Mouse (Mus musculus): ENCODE measurements around the gene Nutf2-ps1.
A peak's percentile ranks its signal among the peaks of the same experiment; 100 is the strongest.
"Not testable (repeated sequence)": the region's sequence is repeated elsewhere in the genome, so short reads cannot be mapped to it uniquely, and the experiment has no call there.

The Nutf2-ps1 gene

GRCm38 (mm10) chr19:53588968-53589367 is at the start of gene Nutf2-ps1:
Gene Nutf2-ps1, minus strand, starts transcription at chr19:53589068.
- not testable (repeated sequence) for DNase-seq

DNA sequence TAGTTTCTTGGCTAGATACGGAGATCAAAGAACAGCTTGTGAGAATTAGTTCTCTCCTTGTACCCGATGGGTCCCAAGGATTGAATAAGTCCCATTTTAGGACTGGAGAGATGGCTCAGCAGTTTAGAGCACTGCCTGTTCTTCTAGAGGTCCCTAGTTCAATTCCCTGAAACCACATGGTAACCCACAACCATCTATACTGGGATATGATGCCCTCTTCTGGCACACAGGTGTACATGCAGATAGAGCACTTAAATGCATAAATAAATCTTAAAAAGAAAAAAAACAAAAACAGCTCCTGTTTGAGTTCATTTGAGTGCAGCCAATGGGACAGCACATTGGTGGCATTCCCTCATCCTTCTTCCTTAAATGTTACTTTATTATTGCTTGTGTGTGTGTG is 49.2 kb upstream of the Nutf2-ps1 start:
- DNase-seq: no peak

DNA sequence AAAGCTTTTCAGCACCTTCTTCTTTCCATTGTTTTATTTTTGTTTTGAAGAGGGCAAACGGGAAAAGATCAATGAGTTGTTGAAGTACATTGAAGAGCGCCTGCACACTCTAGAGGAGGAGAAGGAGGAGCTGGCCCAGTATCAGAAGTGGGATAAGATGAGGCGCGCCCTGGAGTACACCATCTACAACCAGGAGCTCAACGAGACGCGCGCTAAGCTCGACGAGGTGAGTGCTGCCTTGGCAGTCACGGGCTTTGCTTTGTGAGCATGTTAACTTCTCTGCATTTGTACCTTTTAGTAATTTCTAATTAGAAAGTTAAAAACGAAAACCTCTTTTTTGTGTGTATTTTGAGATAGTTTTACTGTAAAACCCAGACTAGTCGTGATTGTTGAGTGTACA is 32.8 kb upstream of the Nutf2-ps1 start:
- DNase-seq: no peak

GRCm38 (mm10) chr19:53608921-53609320 is 20.1 kb upstream of the Nutf2-ps1 start:
- no peak for DNase-seq

GRCm38 (mm10) chr19:53601363-53601655 is 12.4 kb upstream of the Nutf2-ps1 start:
- no peak for DNase-seq

DNA sequence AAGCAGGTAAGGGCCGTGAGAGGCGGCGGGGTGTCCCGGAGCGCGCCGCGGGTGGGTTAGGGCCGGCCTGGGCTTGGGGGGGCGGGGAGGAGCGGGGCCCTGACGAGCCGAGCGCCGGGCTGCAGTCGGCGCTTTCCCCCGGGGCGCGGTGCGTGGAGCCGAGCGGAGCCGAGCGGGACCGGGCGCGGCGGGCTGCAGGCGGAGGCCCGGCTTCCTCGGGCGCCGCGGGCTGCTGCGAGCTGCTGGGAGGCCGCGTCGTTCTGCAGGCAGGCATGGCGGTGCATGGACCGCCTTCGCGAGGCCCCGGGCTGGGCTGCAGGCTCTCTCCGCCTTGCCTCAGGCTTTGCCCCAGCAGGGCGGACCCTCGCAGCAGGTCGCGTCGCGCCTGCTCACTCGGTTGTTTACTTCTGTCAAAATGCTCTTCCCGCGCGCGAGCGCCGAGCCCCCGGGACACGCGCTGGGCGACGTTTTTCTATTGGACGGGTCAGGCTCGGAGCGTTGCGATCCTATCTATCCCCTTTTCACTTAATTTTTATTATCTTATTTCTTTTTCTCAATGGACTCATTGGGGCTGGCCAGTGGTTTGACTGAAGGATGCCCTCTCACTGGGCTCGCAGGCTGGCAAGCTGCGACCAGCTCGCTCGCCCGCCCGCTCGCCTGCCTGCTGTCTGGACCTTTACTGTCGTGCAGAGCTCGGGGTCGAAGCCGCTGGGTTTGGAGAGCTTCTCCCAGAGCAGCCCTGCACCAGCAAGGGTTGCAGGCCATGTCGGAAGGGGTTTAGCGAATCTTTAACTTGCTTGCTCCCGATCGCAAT is 11.9 kb upstream of the Nutf2-ps1 start:
- peak; percentile 75 for DNase-seq

DNA sequence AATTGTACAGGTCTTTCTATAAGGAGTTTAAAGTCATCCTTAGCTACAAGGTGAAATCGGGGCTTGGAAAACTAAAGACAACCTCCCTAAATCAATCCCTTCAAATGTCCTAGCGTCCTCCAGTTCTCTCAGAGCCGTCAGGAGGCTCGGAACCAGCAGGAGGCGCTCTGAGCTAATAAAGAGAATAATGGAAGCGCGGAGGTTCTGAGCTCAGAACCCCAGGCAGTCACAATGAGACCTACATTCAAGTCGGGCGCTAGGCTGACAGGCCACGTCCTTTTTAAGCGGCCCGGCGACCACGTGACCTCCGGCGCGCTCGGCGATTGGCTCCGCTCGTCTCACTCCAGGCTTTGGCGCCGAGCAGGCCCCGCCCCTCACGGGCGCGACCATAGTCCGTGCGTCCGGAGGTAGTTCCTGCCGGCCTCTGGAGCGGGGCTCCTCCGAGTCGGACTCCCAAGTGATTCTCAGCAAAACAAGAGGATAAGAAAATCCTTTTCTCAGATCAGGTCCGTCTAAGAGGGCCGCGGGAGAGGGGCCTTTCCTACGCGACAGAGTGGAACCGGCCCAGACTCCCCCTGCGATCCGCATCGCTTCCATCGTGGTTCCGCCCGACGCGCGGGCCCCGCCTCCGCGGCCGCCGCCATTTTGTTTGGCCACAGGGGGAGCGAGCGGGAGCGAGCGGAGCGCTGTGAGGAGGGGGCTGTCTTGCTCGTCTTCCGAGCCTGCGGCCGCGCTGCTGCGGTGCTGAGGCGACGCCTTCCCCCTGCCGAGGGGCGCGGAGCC is 11.1 kb upstream of the Nutf2-ps1 start, which contains the start of gene Smc3:
TSS of gene Smc3 (plus strand) at position 642 of the 783 bp plus-strand sequence.
- DNase-seq: peak; percentile 99

GRCm38 (mm10) chr19:53596723-53597474 is 8.0 kb upstream of the Nutf2-ps1 start:
- DNase-seq: no peak

DNA sequence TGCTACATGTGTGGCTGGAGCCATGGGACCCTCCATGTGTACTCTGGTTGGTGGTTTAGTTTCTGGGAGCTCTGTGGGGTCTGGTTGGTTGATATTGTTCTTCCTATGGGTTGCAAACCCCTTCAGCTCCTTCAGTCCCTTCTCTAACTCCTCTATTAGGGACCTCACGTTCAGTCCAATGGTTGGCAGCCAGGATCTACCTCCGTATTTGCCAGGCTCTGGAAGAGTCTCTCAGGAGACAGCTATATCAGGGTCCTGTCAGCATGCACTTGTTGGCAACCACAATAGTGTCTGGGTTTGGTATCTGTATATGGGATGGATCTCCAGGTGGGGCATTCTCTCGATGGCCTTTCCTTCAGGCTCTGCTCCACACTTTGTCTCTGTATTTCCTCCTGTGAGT is 1.2 kb downstream of the Nutf2-ps1 start:
- not testable (repeated sequence) for DNase-seq

DNA sequence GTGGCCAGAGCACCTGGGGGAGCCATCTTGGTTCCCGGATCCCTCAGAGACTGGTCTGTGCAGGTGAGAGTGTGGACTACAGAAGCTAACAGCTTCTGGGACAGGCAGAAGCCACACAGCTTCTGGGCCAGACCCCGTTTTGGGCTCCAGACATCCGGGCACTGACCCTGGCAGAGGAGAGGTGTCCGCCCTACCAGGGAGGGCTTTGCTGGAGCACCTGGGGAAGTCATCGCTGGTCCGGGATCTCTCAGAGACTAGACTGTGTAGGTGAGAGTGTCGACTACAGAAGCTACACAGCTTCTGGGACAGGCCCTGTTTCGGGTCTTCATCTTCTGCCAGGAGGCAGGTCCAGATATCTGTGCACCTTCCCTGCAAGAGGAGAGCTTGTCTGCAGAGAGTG is 8.6 kb downstream of the Nutf2-ps1 start:
- not testable (repeated sequence) for DNase-seq

GRCm38 (mm10) chr19:53578597-53579252 is 10.1 kb downstream of the Nutf2-ps1 start:
- peak; percentile 48 for DNase-seq

DNA sequence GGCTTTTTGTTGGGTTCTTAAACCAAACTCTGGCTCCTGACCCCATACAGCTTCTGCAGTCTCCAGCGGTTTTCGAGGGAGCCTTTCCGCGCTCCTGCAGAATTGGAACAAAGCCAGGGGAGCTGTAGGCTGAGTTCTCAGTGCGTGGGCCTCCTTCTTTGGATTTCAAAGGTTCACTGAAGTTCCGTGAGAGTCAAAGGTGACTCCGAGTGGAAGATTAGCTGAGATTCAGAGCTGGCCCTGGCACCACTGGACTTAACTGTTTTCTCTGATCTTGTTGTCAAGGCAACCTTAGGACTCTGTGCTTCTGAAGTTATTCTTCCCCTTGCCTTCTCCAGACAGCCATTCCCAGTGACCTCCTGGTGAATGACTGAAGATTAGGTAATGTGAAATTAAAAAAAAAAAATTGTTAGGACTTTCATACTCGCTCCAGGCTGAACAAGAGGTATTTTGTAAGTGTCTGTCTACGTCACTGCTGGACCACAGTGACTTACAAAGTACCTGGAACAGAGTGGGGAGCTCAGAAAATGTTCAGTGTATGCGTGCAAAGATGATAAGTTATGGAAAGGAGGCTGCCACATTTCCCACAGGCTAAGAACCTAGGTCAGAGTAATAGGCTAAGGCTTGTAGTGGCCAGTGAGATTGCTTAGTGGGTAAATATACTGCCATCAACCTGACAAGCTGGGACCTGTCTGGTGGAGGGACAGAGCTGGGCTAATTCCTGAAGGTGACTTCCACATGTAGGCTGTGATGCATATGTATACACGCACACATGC is 11.7 kb downstream of the Nutf2-ps1 start:
- no peak for DNase-seq

DNA sequence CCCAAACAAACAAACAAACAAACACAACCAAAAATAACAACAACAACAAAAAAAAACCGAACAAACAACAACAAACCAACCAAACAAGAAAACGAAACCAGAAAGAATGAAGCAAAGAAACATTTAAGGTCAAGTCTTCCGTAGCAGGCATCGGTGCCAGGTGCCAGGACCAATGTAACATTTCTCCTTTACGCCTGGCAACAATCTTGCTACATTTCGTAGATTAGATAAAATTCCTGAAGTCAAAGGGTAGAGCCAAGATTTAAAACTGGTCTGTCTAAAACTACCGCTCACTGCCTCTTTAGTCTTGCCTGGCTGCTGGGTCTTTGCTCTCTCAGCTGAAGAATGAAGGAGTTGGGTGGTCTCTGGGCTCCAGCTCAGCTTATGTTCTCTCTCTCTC is 12.8 kb downstream of the Nutf2-ps1 start:
- no peak for DNase-seq

- DNase-seq: no peak
These were observed 13.4 kb downstream of the Nutf2-ps1 start for GRCm38 (mm10) chr19:53575296-53576010.

- DNase-seq: no peak
These were observed 14.3 kb downstream of the Nutf2-ps1 start for GRCm38 (mm10) chr19:53574546-53574945.

- DNase-seq: no peak
These were observed 14.7 kb downstream of the Nutf2-ps1 start for GRCm38 (mm10) chr19:53574131-53574530.

DNA sequence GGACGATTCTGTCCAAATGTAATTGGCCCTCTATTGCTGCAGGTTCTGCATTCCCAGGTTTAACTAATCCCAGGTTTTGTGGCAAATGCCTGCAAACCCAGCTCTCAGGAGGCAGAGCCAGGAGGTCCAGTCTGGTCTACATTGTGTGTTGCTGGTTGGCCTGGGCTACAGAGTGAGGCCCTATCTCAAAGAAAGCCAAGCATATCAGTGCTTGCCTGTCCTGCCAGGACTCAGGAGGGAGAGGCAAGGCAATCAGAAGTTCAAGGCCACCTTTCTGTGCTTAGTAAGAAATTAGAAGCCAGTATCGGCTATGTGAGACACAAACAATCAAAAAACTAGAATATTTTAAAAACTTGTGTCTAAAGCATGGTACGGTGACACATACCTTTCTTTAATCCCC is 15.7 kb downstream of the Nutf2-ps1 start:
- no peak for DNase-seq

GRCm38 (mm10) chr19:53572607-53573006 is 16.3 kb downstream of the Nutf2-ps1 start:
- no peak for DNase-seq

DNA sequence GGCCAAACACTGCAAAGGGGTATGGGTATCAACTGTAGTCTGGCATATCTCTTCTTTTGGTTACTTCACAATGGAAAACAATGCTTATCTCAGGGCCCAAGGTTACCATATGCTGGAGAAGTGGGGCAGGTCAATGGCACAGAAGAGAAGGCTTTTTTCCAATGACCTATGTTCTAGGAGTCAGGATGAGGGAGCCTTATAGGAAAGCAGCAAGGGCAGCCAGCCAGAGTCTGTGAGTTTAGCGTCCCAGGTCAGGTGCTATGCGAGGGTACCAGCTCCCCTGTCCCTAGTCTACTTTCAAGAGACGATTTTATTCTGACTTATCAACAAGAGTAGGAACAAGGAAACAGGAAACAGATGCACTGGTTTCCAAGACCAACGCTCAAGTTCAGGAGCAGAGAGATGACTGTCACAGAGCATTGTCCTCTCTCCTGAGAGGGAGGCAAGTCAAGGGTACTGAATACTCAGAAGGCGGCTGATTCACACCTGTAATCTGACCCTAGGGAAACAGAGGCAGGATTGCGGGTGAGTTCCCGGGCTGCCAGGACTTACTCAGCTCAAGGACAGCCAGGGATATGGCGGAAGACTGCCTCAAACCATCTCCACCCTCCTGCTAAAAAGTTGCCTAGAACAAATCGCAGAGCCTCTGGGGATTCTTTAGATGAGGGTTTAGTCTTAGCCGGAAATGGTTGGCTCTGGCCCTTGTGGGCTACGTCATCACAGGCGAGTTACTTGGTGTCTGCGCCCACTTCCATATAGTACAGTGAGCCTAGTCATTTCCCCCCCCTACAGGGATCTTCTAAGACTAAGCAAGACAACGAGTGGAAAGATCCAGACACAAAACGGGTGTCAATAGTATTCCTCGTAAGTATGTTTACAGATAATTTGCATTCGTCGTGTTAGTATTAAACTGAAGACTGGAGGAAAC is 17.1 kb downstream of the Nutf2-ps1 start:
- DNase-seq: no peak

GRCm38 (mm10) chr19:53571056-53571455 is 17.8 kb downstream of the Nutf2-ps1 start:
- DNase-seq: no peak

Measured in right cerebral cortex, postnatal 25 days (tissue).